Mouse (Mus musculus) limb, embryonic 14.5 days (tissue): ENCODE measurements around the gene Lst1. TPM values are rescaled to one million over a fixed set of nuclear protein-coding genes. Genes with fewer than 3 reads are reported as not detected.

Source experiments
- ATAC-seq: fragments of 200-750 bp; cut with Nextera tagmentation; 2 replicates; pipeline ENCODE4 v1.8.0; 2017; ENCODE audit warnings: low read depth, moderate number of reproducible peaks, moderate TSS enrichment; ENCODE audit not compliant: low FRiP score
- DNase-seq: peaks from one replicate; pipeline ENCODE4 v3.0.0-alpha.2; 2015; ENCODE audit warnings: low spot score
- H3K27ac ChIP-seq: fragments of 300-500 bp; sonication (generic); replicated peaks from 2 replicates; pipeline ENCODE4 v1.5.1; 2014; ENCODE audit warnings: low read depth, mild to moderate bottlenecking, low read length, moderate library complexity, mixed read lengths
- H3K27me3 ChIP-seq: fragments of 300-500 bp; sonication (generic); 2 replicates; pipeline ENCODE4 v1.6.1; 2014; ENCODE audit warnings: low read length, mixed read lengths; ENCODE audit not compliant: control insufficient read depth, insufficient read depth
- H3K36me3 ChIP-seq: fragments of 300-500 bp; sonication (generic); 2 replicates; pipeline ENCODE4 v1.6.1; 2014; ENCODE audit warnings: mild to moderate bottlenecking, low read length, moderate library complexity, mixed read lengths; ENCODE audit not compliant: control insufficient read depth, insufficient read depth
- H3K4me1 ChIP-seq: fragments of 300-500 bp; sonication (generic); 2 replicates; pipeline ENCODE4 v1.6.1; 2014; ENCODE audit warnings: antibody characterized with exemption, low read length, mixed read lengths; ENCODE audit not compliant: control insufficient read depth, insufficient read depth
- H3K4me2 ChIP-seq: fragments of 300-500 bp; sonication (generic); replicated peaks from 2 replicates; pipeline ENCODE4 v1.6.1; 2014; ENCODE audit warnings: low read depth, mild to moderate bottlenecking, low read length, moderate library complexity; ENCODE audit not compliant: severe bottlenecking
- H3K4me3 ChIP-seq: fragments of 300-500 bp; sonication (generic); replicated peaks from 2 replicates; pipeline ENCODE4 v1.5.1; 2014; ENCODE audit warnings: low read length
- H3K9ac ChIP-seq: fragments of 300-500 bp; sonication (generic); 2 replicates; pipeline ENCODE4 v1.6.1; 2014; ENCODE audit warnings: mild to moderate bottlenecking, low read depth, low read length, moderate library complexity; ENCODE audit not compliant: severe bottlenecking
- H3K9me3 ChIP-seq: fragments of 300-500 bp; sonication (generic); 2 replicates; pipeline ENCODE4 v1.6.1; 2016; ENCODE audit warnings: low read length; ENCODE audit not compliant: control insufficient read depth
- POLR2A ChIP-seq: fragments of 200-500 bp; IDR thresholded peaks from 2 replicates; pipeline ENCODE4 v1.8.0; 2012; ENCODE audit warnings: inconsistent platforms, mild to moderate bottlenecking, moderate library complexity, borderline replicate concordance; ENCODE audit not compliant: insufficient read depth, insufficient read length; ENCODE audit errors: extremely low read depth
- WGBS: fragments of 180-500 bp; shearing (Covaris S2); extraction: QIAGEN DNeasy Blood & Tissue Kit; methylation state at CpG from one replicate; pipeline ENCODE4 v1.1.7; 2014; 5-methylcytosine and 5-hydroxymethylcytosine counted together
- polyA plus RNA-seq, 2 experiments: library from polyadenylated mRNA; depleted of rRNA in 1 of 2; stranded (reverse) in 1 of 2; unstranded in 1 of 2; fragments of >200 nt; fragmentation: Nextera tagmentation in 1 of 2; extraction: Ambion mirVana in 1 of 2; gene quantifications; 2 replicates each; pipeline versions ENCODE4 v1.2.1 to v1.2.3; 2012 to 2014

Lst1 gene
- polyA plus RNA-seq, 2 experiments = 21.8 to 29.2 TPM

- no peak overlapping the region for H3K4me3 ChIP-seq
- H3K27me3 ChIP-seq = no peaks in the 10 kb centered on the region
- DNase-seq = no peak
- ATAC-seq = no peak
- no peak overlapping the region for H3K27ac ChIP-seq
- 78% methylated on average over 12 of the region's 12 CpGs for WGBS
- H3K9me3 ChIP-seq = no peaks in the 10 kb centered on the region
- H3K4me2 ChIP-seq = no peak overlapping the region
- H3K9ac ChIP-seq = no peak overlapping the region
- no peak for TF ChIP-seq POLR2A
- no peaks in the 10 kb centered on the region for H3K36me3 ChIP-seq
- H3K4me1 ChIP-seq = no peaks in the 10 kb centered on the region
Observed at GRCm38 (mm10) chr17:35209785-35210535, 21.7 kb upstream of the Lst1 start.

- Histone ChIP-seq H3K4me3 (no peak overlapping the region), H3K27me3 (no peaks in the 10 kb centered on the region), H3K4me1 (no peaks in the 10 kb centered on the region), H3K36me3 (no peaks in the 10 kb centered on the region), H3K9me3 (no peaks in the 10 kb centered on the region), H3K4me2 (no peak overlapping the region), H3K27ac (no peak overlapping the region), H3K9ac (no peak overlapping the region)
- no peak for ATAC-seq
- 58% methylated on average over 10 of the region's 10 CpGs for WGBS
- no peak for TF ChIP-seq POLR2A
- DNase-seq = no peak
Observed at GRCm38 (mm10) chr17:35205380-35205769, 17.1 kb upstream of the Lst1 start.

GRCm38 (mm10) chr17:35204494-35205379, 16.5 kb upstream of the Lst1 start, which contains the start of gene Lta:
Gene Lta (minus strand): TSS chr17:35205351.
- TF ChIP-seq POLR2A = no peak
- no peak within 1 kb of the TSS for H3K4me2 ChIP-seq
- no peaks in the 10 kb centered on the region for H3K9me3 ChIP-seq
- H3K4me3 ChIP-seq = no peak within 1 kb of the TSS
- H3K4me1 ChIP-seq = no peaks in the 10 kb centered on the region
- H3K9ac ChIP-seq = no peak within 1 kb of the TSS
- ATAC-seq (no peak), DNase-seq (no peak)
- WGBS = 18% methylated on average over 19 of the region's 20 CpGs
- no peaks in the 10 kb centered on the region for H3K27me3 ChIP-seq
- H3K27ac ChIP-seq = no peak within 1 kb of the TSS
- H3K36me3 ChIP-seq = no peaks in the 10 kb centered on the region

DNA sequence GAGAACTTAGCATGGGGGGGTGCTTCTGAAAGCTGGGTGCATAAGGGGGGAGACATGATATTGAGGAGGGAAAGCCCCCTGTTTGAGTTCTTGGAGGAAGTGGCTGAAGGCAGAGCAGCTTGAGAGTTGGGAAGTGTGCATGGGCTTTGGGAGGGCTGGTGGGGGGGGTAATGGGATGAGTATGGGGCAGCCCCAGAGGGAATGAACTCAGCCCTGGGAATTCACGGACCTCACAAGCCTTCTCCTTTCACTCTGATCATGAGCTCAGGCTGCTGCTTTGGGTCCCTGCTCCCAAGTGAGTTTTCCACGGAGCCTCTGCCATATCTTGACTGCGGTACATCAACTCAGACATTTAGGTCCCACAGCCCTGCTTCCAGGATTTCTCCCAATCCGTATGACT, 14.2 kb upstream of the Lst1 start:
- ATAC-seq (no peak), DNase-seq (no peak)
- Histone ChIP-seq H3K9ac (no peak overlapping the region), H3K27ac (no peak overlapping the region), H3K4me2 (no peak overlapping the region), H3K36me3 (no peaks in the 10 kb centered on the region), H3K27me3 (no peaks in the 10 kb centered on the region), H3K4me1 (no peaks in the 10 kb centered on the region), H3K4me3 (no peak overlapping the region), H3K9me3 (no peaks in the 10 kb centered on the region)
- TF ChIP-seq POLR2A = no peak
- WGBS = 83% methylated on average over 4 of the region's 4 CpGs

- Histone ChIP-seq H3K36me3 (no peaks in the 10 kb centered on the region), H3K27me3 (no peaks in the 10 kb centered on the region), H3K4me2 (no peak within 1 kb of the TSS), H3K4me1 (no peaks in the 10 kb centered on the region), H3K27ac (no peak within 1 kb of the TSS), H3K4me3 (no peak within 1 kb of the TSS), H3K9ac (no peak within 1 kb of the TSS), H3K9me3 (no peaks in the 10 kb centered on the region)
- DNase-seq (no peak), ATAC-seq (no peak)
- no peak for TF ChIP-seq POLR2A
- 30% methylated on average over 13 of the region's 13 CpGs for WGBS
Observed at GRCm38 (mm10) chr17:35201787-35202186, 13.5 kb upstream of the Lst1 start, which contains the start of gene Tnf. Gene Tnf (minus strand): TSS chr17:35202007.
